ENCODE assay signal across 18 mouse cellular contexts in genomic region chr9:50823779-50824453, GRCm38 (mm10). TPM values are rescaled to one million over a fixed set of nuclear protein-coding genes. Genes with fewer than 3 reads are reported as not detected.
DNase-seq lines count a peak whose midpoint lies in the region; ATAC-seq and TF ChIP-seq lines count a peak whose summit lies in the region.
"Had no signal": no experiment of that assay in that cellular context is flagged by ENCODE, and none has a peak within 500 bp of the region (broad histone marks: within the 10 kb centered on the region; RNA-seq: fewer than 3 reads in every experiment).

No protein-coding gene starts in this region.

- H3K9ac ChIP-seq in heart, embryonic 12.5 days = no peak overlapping the region
- no peak overlapping the region for H3K9ac ChIP-seq in intestine, embryonic 16.5 days (ENCODE audit: low read depth, low read length)
- peak overlapping the region; percentile 27; the same call in 1 of the 2 replicates for H3K9ac ChIP-seq in liver, postnatal 0 days (replicated peaks)
- H3K9ac ChIP-seq in hindbrain, embryonic 16.5 days (ENCODE audit: low read depth, low read length) = no peak overlapping the region
- H3K9ac ChIP-seq: embryonic facial prominence, embryonic 13.5 days; heart, embryonic 13.5 days; neural tube, embryonic 12.5 days had no signal

- no peak for DNase-seq in heart, postnatal 14 days
- DNase-seq in liver, postnatal 0 days = no peak
- no peak for DNase-seq in testis, postnatal 14 days (ENCODE audit: low spot score)
- no peak for DNase-seq in kidney, adult 18-20 months
- DNase-seq: adrenal gland, postnatal 10 days; cerebellum, adult 9-10 months; gastrocnemius, postnatal 25 days; kidney, adult 2 months; lung, postnatal 14 days; thymus, adult 18-20 months had no signal

- no peak overlapping the region for H3K27ac ChIP-seq in heart, embryonic 12.5 days (ENCODE audit: poor library complexity, severe bottlenecking)
- peak overlapping the region; percentile 27 for H3K27ac ChIP-seq in bone marrow, adult 2 months (ENCODE audit: control insufficient read depth, insufficient read depth, low read depth, low read length, poor library complexity)
- no peak overlapping the region for H3K27ac ChIP-seq in intestine, embryonic 16.5 days (ENCODE audit: low read length)
- peak overlapping the region; percentile 75 for H3K27ac ChIP-seq in liver, postnatal 0 days (ENCODE audit: low read depth)
- H3K27ac ChIP-seq in hindbrain, embryonic 16.5 days (ENCODE audit: low read depth, low read length) = no peak overlapping the region
- H3K27ac ChIP-seq: embryonic facial prominence, embryonic 13.5 days; heart, embryonic 13.5 days; midbrain, embryonic 10.5 days; neural tube, embryonic 12.5 days had no signal

- 72% methylated on average over 11 of the region's 11 CpGs for WGBS in heart, embryonic 12.5 days
- WGBS in bone marrow, adult 2 months = 68% methylated on average over 11 of the region's 11 CpGs
- 89% methylated on average over 11 of the region's 11 CpGs for WGBS in intestine, embryonic 16.5 days
- 64% methylated on average over 11 of the region's 11 CpGs for WGBS in liver, postnatal 0 days (ENCODE audit: insufficient replicate concordance)
- 93% methylated on average over 11 of the region's 11 CpGs for WGBS in hindbrain, embryonic 16.5 days

- TF ChIP-seq EP300 in liver, postnatal 0 days (IDR thresholded peaks at IDR 0.05; ENCODE audit: low read depth) = peak; percentile 98

- H3K9me3 ChIP-seq in heart, embryonic 12.5 days (replicated peaks) = no peaks in the 10 kb centered on the region
- no peaks in the 10 kb centered on the region for H3K9me3 ChIP-seq in intestine, embryonic 16.5 days (ENCODE audit: control insufficient read depth, low read length)
- no peaks in the 10 kb centered on the region for H3K9me3 ChIP-seq in liver, postnatal 0 days (ENCODE audit: low read length)
- no peaks in the 10 kb centered on the region for H3K9me3 ChIP-seq in hindbrain, embryonic 16.5 days (ENCODE audit: control insufficient read depth, low read length)
- H3K9me3 ChIP-seq: embryonic facial prominence, embryonic 13.5 days; heart, embryonic 13.5 days; midbrain, embryonic 10.5 days; neural tube, embryonic 12.5 days had no signal

- no peaks in the 10 kb centered on the region for H3K4me1 ChIP-seq in heart, embryonic 12.5 days (replicated peaks)
- no peaks in the 10 kb centered on the region for H3K4me1 ChIP-seq in bone marrow, adult 2 months (ENCODE audit: control insufficient read depth, insufficient read depth, low read length)
- H3K4me1 ChIP-seq in intestine, embryonic 16.5 days (ENCODE audit: control insufficient read depth, insufficient read depth, low read length) = no peaks in the 10 kb centered on the region
- H3K4me1 ChIP-seq in liver, postnatal 0 days (ENCODE audit: insufficient read depth) = peaks cover 3% of the 10 kb centered on the region; the same call in 1 of the 2 replicates
- no peaks in the 10 kb centered on the region for H3K4me1 ChIP-seq in hindbrain, embryonic 16.5 days (ENCODE audit: control insufficient read depth, insufficient read depth, low read depth, low read length)
- H3K4me1 ChIP-seq: embryonic facial prominence, embryonic 13.5 days; heart, embryonic 13.5 days; midbrain, embryonic 10.5 days; neural tube, embryonic 12.5 days had no signal

- peak; percentile 75; the same call in 1 of the 2 replicates for ATAC-seq in heart, embryonic 12.5 days (ENCODE audit: insufficient number of reproducible peaks, low FRiP score)
- peak; percentile 69 for ATAC-seq in intestine, embryonic 16.5 days
- ATAC-seq in liver, postnatal 0 days = peak; percentile 97
- no peak for ATAC-seq in hindbrain, embryonic 16.5 days

- H3K27me3 ChIP-seq in heart, embryonic 12.5 days (replicated peaks) = no peaks in the 10 kb centered on the region
- H3K27me3 ChIP-seq in intestine, embryonic 16.5 days (replicated peaks; ENCODE audit: control insufficient read depth, insufficient read depth, low read length) = no peaks in the 10 kb centered on the region
- no peaks in the 10 kb centered on the region for H3K27me3 ChIP-seq in liver, postnatal 0 days (ENCODE audit: insufficient read depth, low read length)
- no peaks in the 10 kb centered on the region for H3K27me3 ChIP-seq in hindbrain, embryonic 16.5 days (replicated peaks; ENCODE audit: control insufficient read depth, insufficient read depth, low read length)
- H3K27me3 ChIP-seq: embryonic facial prominence, embryonic 13.5 days; heart, embryonic 13.5 days; neural tube, embryonic 12.5 days had no signal

- TF ChIP-seq CTCF in bone marrow, adult 2 months (IDR thresholded peaks at IDR 0.05; ENCODE audit: control insufficient read depth, insufficient read depth, low read length) = no peak
- no peak for TF ChIP-seq CTCF in liver, postnatal 0 days (IDR thresholded peaks at IDR 0.05; ENCODE audit: low read depth)

- TF ChIP-seq POLR2A in bone marrow, adult 2 months (IDR thresholded peaks at IDR 0.05; ENCODE audit: borderline replicate concordance, control insufficient read depth, low read depth, low read length) = no peak

- peaks cover 46% of the 10 kb centered on the region for H3K36me3 ChIP-seq in heart, embryonic 12.5 days
- peaks cover 6% of the 10 kb centered on the region for H3K36me3 ChIP-seq in intestine, embryonic 16.5 days (ENCODE audit: control insufficient read depth, insufficient read depth, low read length)
- H3K36me3 ChIP-seq in liver, postnatal 0 days (replicated peaks; ENCODE audit: insufficient read depth, low read length) = peaks cover 2% of the 10 kb centered on the region; the same call in 1 of the 2 replicates
- peaks cover 13% of the 10 kb centered on the region for H3K36me3 ChIP-seq in hindbrain, embryonic 16.5 days (ENCODE audit: control insufficient read depth, insufficient read depth, low read length)

- H3K4me3 ChIP-seq in heart, embryonic 12.5 days = no peak overlapping the region
- H3K4me3 ChIP-seq in bone marrow, adult 2 months (replicated peaks; ENCODE audit: control insufficient read depth, low read depth, low read length) = no peak overlapping the region
- no peak overlapping the region for H3K4me3 ChIP-seq in intestine, embryonic 16.5 days (ENCODE audit: low read length)
- no peak overlapping the region for H3K4me3 ChIP-seq in liver, postnatal 0 days (ENCODE audit: low read depth, low read length)
- H3K4me3 ChIP-seq in hindbrain, embryonic 16.5 days (ENCODE audit: low read length) = no peak overlapping the region
- H3K4me3 ChIP-seq: embryonic facial prominence, embryonic 13.5 days; heart, embryonic 13.5 days; midbrain, embryonic 10.5 days; neural tube, embryonic 12.5 days had no signal

- no peak overlapping the region for H3K4me2 ChIP-seq in heart, embryonic 12.5 days
- no peak overlapping the region for H3K4me2 ChIP-seq in intestine, embryonic 16.5 days (ENCODE audit: low read depth, low read length)
- peak overlapping the region; percentile 53 for H3K4me2 ChIP-seq in liver, postnatal 0 days (ENCODE audit: low read depth, low read length)
- no peak overlapping the region for H3K4me2 ChIP-seq in hindbrain, embryonic 16.5 days (ENCODE audit: low read length)
- H3K4me2 ChIP-seq: embryonic facial prominence, embryonic 13.5 days; heart, embryonic 13.5 days; neural tube, embryonic 12.5 days had no signal

- intact Hi-C loops in heart, postnatal 14 days (cut with DNase I) = no loop called here

RNA-seq across cellular contexts. Expression of gene Ppp2r1b, which starts 21.2 kb away (rescaled TPM):
- 61.1 and 62.1 TPM in 2 replicates for polyA plus RNA-seq in heart, embryonic 12.5 days (2016; fragmentation: Nextera tagmentation; extraction: Ambion mirVana)
- 10 to 100 TPM in 1 of 2 experiments, 1 to 10 TPM in 1; 9.3 to 12.2 TPM for total RNA-seq in heart, postnatal 14 days (2021)
- polyA plus RNA-seq in bone marrow, adult 2 months (2011; ENCODE audit: insufficient read depth, insufficient read length, low replicate concordance, missing spikeins) = 18.1 and 29.1 TPM in 2 replicates
- 58.5 and 63.9 TPM in 2 replicates for polyA plus RNA-seq in intestine, embryonic 16.5 days (2015; fragmentation: Nextera tagmentation; extraction: Ambion mirVana)
- polyA plus RNA-seq in liver, postnatal 0 days (2015; fragmentation: Nextera tagmentation; extraction: Ambion mirVana) = 18.8 and 29.0 TPM in 2 replicates
- polyA plus RNA-seq in hindbrain, embryonic 16.5 days (2015; fragmentation: Nextera tagmentation; extraction: Ambion mirVana) = 41.1 and 48.1 TPM in 2 replicates

RNA-seq across cellular contexts. Expression of gene 1110032A03Rik, which starts 48.6 kb away (rescaled TPM):
- polyA plus RNA-seq in heart, embryonic 12.5 days (2016; fragmentation: Nextera tagmentation; extraction: Ambion mirVana) = 19.9 and 20.7 TPM in 2 replicates
- total RNA-seq in heart, postnatal 14 days (2021) = 10 to 100 TPM in 1 of 2 experiments, 1 to 10 TPM in 1; 7.9 to 10.4 TPM
- polyA plus RNA-seq in bone marrow, adult 2 months (2011; ENCODE audit: insufficient read depth, insufficient read length, low replicate concordance, missing spikeins) = 24.7 and 32.8 TPM in 2 replicates
- 28.9 and 33.0 TPM in 2 replicates for polyA plus RNA-seq in intestine, embryonic 16.5 days (2015; fragmentation: Nextera tagmentation; extraction: Ambion mirVana)
- polyA plus RNA-seq in liver, postnatal 0 days (2015; fragmentation: Nextera tagmentation; extraction: Ambion mirVana) = 34.6 and 36.2 TPM in 2 replicates
- polyA plus RNA-seq in hindbrain, embryonic 16.5 days (2015; fragmentation: Nextera tagmentation; extraction: Ambion mirVana) = 57.7 and 61.7 TPM in 2 replicates

RNA-seq across cellular contexts. Expression of gene Alg9, which starts 49.1 kb away (rescaled TPM):
- polyA plus RNA-seq in heart, embryonic 12.5 days (2016; fragmentation: Nextera tagmentation; extraction: Ambion mirVana) = 38.6 TPM in 2 replicates
- 10 to 100 TPM in 1 of 2 experiments, 1 to 10 TPM in 1; 9.9 to 10.1 TPM for total RNA-seq in heart, postnatal 14 days (2021)
- polyA plus RNA-seq in bone marrow, adult 2 months (2011; ENCODE audit: insufficient read depth, insufficient read length, low replicate concordance, missing spikeins) = 9.7 and 10.2 TPM in 2 replicates
- 39.1 and 42.9 TPM in 2 replicates for polyA plus RNA-seq in intestine, embryonic 16.5 days (2015; fragmentation: Nextera tagmentation; extraction: Ambion mirVana)
- 7.5 and 8.6 TPM in 2 replicates for polyA plus RNA-seq in liver, postnatal 0 days (2015; fragmentation: Nextera tagmentation; extraction: Ambion mirVana)
- 57.9 and 65.7 TPM in 2 replicates for polyA plus RNA-seq in hindbrain, embryonic 16.5 days (2015; fragmentation: Nextera tagmentation; extraction: Ambion mirVana)

RNA-seq across cellular contexts. Expression of gene Fdxacb1, which starts 55.9 kb away (rescaled TPM):
- polyA plus RNA-seq in heart, embryonic 12.5 days (2016; fragmentation: Nextera tagmentation; extraction: Ambion mirVana) = 8.0 and 10.3 TPM in 2 replicates
- 1 to 10 TPM; 5.7 to 6.0 TPM for total RNA-seq in heart, postnatal 14 days (2021)
- polyA plus RNA-seq in bone marrow, adult 2 months (2011; ENCODE audit: insufficient read depth, insufficient read length, low replicate concordance, missing spikeins) = 5.5 and 5.7 TPM in 2 replicates
- 12.6 and 13.0 TPM in 2 replicates for polyA plus RNA-seq in intestine, embryonic 16.5 days (2015; fragmentation: Nextera tagmentation; extraction: Ambion mirVana)
- 4.9 and 6.6 TPM in 2 replicates for polyA plus RNA-seq in liver, postnatal 0 days (2015; fragmentation: Nextera tagmentation; extraction: Ambion mirVana)
- 10.7 and 11.1 TPM in 2 replicates for polyA plus RNA-seq in hindbrain, embryonic 16.5 days (2015; fragmentation: Nextera tagmentation; extraction: Ambion mirVana)

Comparison
In these comparisons a context has a peak if more than half of its experiments do, and no peak if none do; other contexts are left out.
1. H3K27ac ChIP-seq: peak in bone marrow, adult 2 months (single experiment) and liver, postnatal 0 days (single experiment); none in heart, embryonic 12.5 days (single experiment), intestine, embryonic 16.5 days (single experiment) and hindbrain, embryonic 16.5 days (single experiment).